Comparison of ENCODE assay signal across 30 mouse cellular contexts in the genomic region with DNA sequence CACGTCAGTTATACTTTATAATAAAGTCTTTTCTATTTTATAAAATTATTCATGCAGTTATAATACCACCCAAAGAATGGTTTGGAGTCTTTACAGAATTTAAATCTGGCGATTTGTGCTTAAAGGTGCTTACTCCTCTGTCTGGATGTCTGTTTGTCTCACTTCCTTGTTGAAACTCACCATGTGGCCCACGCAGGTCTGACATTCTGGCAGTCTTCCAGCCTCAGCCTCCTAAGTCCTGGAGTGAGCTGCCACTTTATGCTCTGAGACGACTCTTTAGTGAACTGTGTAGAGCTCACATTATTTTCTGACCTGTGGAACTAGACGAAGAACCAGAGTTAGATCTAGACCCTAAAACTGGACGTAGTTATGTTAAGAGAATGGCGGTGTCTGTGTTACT. TPM values are rescaled to one million over a fixed set of nuclear protein-coding genes. Genes with fewer than 3 reads are reported as not detected.
DNase-seq lines count a peak whose midpoint lies in the region; ATAC-seq and TF ChIP-seq lines count a peak whose summit lies in the region.
"Had no signal": no experiment of that assay in that cellular context is flagged by ENCODE, and none has a peak within 500 bp of the region (broad histone marks: within the 10 kb centered on the region; RNA-seq: fewer than 3 reads in every experiment).

No protein-coding gene starts in this region.

- no peak for TF ChIP-seq CTCF in lung, adult 2 months (IDR thresholded peaks at IDR 0.05; ENCODE audit: insufficient read depth, low read length)

- no peaks in the 10 kb centered on the region for H3K27me3 ChIP-seq in heart, embryonic 14.5 days (ENCODE audit: control insufficient read depth, insufficient read depth, low read length)
- H3K27me3 ChIP-seq in heart, embryonic 11.5 days (ENCODE audit: control insufficient read depth, insufficient read depth, low read length): no peaks in the 10 kb centered on the region
- H3K27me3 ChIP-seq in intestine, embryonic 16.5 days (replicated peaks; ENCODE audit: control insufficient read depth, insufficient read depth, low read length): no peaks in the 10 kb centered on the region
- H3K27me3 ChIP-seq: heart, embryonic 13.5 days; megakaryocyte, embryonic 14.5 days; stomach, embryonic 15.5 days had no signal

- 0 out of 2 replicates have a peak, but pooled peaks have one; percentile 54 for ATAC-seq in heart, embryonic 14.5 days (ENCODE audit: insufficient number of reproducible peaks, insufficient read depth, low FRiP score, low read depth)
- no peak for ATAC-seq in heart, embryonic 11.5 days (replicated peaks; ENCODE audit: insufficient number of reproducible peaks, low FRiP score, low TSS enrichment)
- 0 out of 2 replicates have a peak, but pooled peaks have one; percentile 44 for ATAC-seq in megakaryocyte progenitor cell, adult 5-6 weeks (replicated peaks; ENCODE audit: poor library complexity)
- ATAC-seq in intestine, embryonic 16.5 days: no peak
- ATAC-seq: activated CD4-positive, CD25-positive, alpha-beta regulatory T cell, adult 4 months; forebrain, embryonic 16.5 days; hindbrain, embryonic 16.5 days; intestine, postnatal 0 days; liver, postnatal 0 days had no signal

- H3K9me3 ChIP-seq in heart, embryonic 14.5 days (ENCODE audit: control insufficient read depth, low read length): no peaks in the 10 kb centered on the region
- no peaks in the 10 kb centered on the region for H3K9me3 ChIP-seq in heart, embryonic 11.5 days (replicated peaks; ENCODE audit: control insufficient read depth, low read length)
- H3K9me3 ChIP-seq in intestine, embryonic 16.5 days (ENCODE audit: control insufficient read depth, low read length): no peaks in the 10 kb centered on the region
- H3K9me3 ChIP-seq: heart, embryonic 13.5 days; megakaryocyte, embryonic 14.5 days; stomach, embryonic 15.5 days had no signal

- peak overlapping the region; percentile 17; the same call in 1 of the 2 replicates for H3K4me2 ChIP-seq in heart, embryonic 14.5 days (ENCODE audit: low read length)
- H3K4me2 ChIP-seq in heart, embryonic 11.5 days: no peak overlapping the region
- H3K4me2 ChIP-seq in intestine, embryonic 16.5 days (ENCODE audit: low read depth, low read length): no peak overlapping the region
- H3K4me2 ChIP-seq: heart, embryonic 13.5 days; stomach, embryonic 15.5 days had no signal

- no peak overlapping the region for H3K9ac ChIP-seq in heart, embryonic 14.5 days (ENCODE audit: low read length)
- H3K9ac ChIP-seq in heart, embryonic 11.5 days (ENCODE audit: low read depth, low read length): no peak overlapping the region
- H3K9ac ChIP-seq in intestine, embryonic 16.5 days (ENCODE audit: low read depth, low read length): no peak overlapping the region
- H3K9ac ChIP-seq: heart, embryonic 13.5 days; liver, postnatal 0 days; stomach, embryonic 15.5 days had no signal

- TF ChIP-seq POLR2A in lung, adult 2 months (IDR thresholded peaks at IDR 0.05; ENCODE audit: borderline replicate concordance, extremely low read depth, low read depth, low read length): no peak

- H3K27ac ChIP-seq in heart, embryonic 14.5 days (replicated peaks in 1 of 2; ENCODE audit: control insufficient read depth in 1 of 2, insufficient read depth in 1 of 2, low read depth in 2 of 2, low read length in 2 of 2): no peak overlapping the region
- H3K27ac ChIP-seq in heart, embryonic 11.5 days (ENCODE audit: low read depth, low read length): no peak overlapping the region
- H3K27ac ChIP-seq in intestine, embryonic 16.5 days (ENCODE audit: low read length): no peak overlapping the region
- H3K27ac ChIP-seq: heart, embryonic 13.5 days; kidney, postnatal 0 days; layer of hippocampus, adult 2 months; stomach, embryonic 15.5 days had no signal

- H3K36me3 ChIP-seq in heart, embryonic 14.5 days (ENCODE audit: control insufficient read depth, insufficient read depth, low read length): no peaks in the 10 kb centered on the region
- no peaks in the 10 kb centered on the region for H3K36me3 ChIP-seq in heart, embryonic 11.5 days (ENCODE audit: control insufficient read depth, insufficient read depth, low read length)
- H3K36me3 ChIP-seq in intestine, embryonic 16.5 days (ENCODE audit: control insufficient read depth, insufficient read depth, low read length): no peaks in the 10 kb centered on the region
- H3K36me3 ChIP-seq: heart, embryonic 13.5 days; stomach, embryonic 15.5 days had no signal

- DNase-seq in lung, postnatal 10 days: peak; percentile 21
- DNase-seq in lung, adult 2 months: no peak
- peak; percentile 27 for DNase-seq in brain, adult 2 months (ENCODE audit: low read depth, low spot score)
- DNase-seq: adrenal gland, postnatal 14 days; cerebellum, adult 8-10 months; embryo, embryonic 11 days; heart, postnatal 36 days; liver; liver, postnatal 0 days; right cerebral cortex, postnatal 25 days had no signal

- H3K4me3 ChIP-seq in heart, embryonic 14.5 days (ENCODE audit: control insufficient read depth in 1 of 2, insufficient read depth in 1 of 2, low read depth in 1 of 2, low read length in 2 of 2): no peak overlapping the region
- H3K4me3 ChIP-seq in heart, embryonic 11.5 days (ENCODE audit: low read depth, low read length): no peak overlapping the region
- H3K4me3 ChIP-seq in lung, adult 2 months (replicated peaks; ENCODE audit: extremely low read depth, low read depth, low read length): no peak overlapping the region
- H3K4me3 ChIP-seq in intestine, embryonic 16.5 days (ENCODE audit: low read length): no peak overlapping the region
- H3K4me3 ChIP-seq: heart, embryonic 13.5 days; layer of hippocampus, adult 2 months; megakaryocyte, embryonic 14.5 days; stomach, embryonic 15.5 days had no signal

- H3K4me1 ChIP-seq in heart, embryonic 14.5 days (ENCODE audit: control insufficient read depth in 2 of 2, insufficient read depth in 2 of 2, low read length in 2 of 2): peaks cover 2 to 5% of the 10 kb centered on the region in 2 experiments; a peak in 2 of 4 replicates
- H3K4me1 ChIP-seq in heart, embryonic 11.5 days (ENCODE audit: control insufficient read depth, insufficient read depth, low read length): no peaks in the 10 kb centered on the region
- H3K4me1 ChIP-seq in lung, adult 2 months (ENCODE audit: control insufficient read depth, insufficient read depth, low read length): no peaks in the 10 kb centered on the region
- 0 out of 2 replicates have a peak, but pooled peaks cover 2% of the 10 kb centered on the region for H3K4me1 ChIP-seq in intestine, embryonic 16.5 days (ENCODE audit: control insufficient read depth, insufficient read depth, low read length)
- H3K4me1 ChIP-seq: megakaryocyte, embryonic 14.5 days; stomach, embryonic 15.5 days had no signal

- WGBS in heart, embryonic 14.5 days: 43% methylated on average over 7 of the region's 7 CpGs
- 63% methylated on average over 7 of the region's 7 CpGs for WGBS in heart, embryonic 11.5 days (ENCODE audit: insufficient replicate concordance)
- 40% methylated on average over 7 of the region's 7 CpGs for WGBS in lung, adult 2 months
- 56% methylated on average over 7 of the region's 7 CpGs for WGBS in intestine, embryonic 16.5 days

RNA-seq across cellular contexts. Expression of gene Taar3, which starts 1.3 kb away (rescaled TPM):
- polyA plus RNA-seq in heart, embryonic 14.5 days (2014; fragmentation: Nextera tagmentation; extraction: Ambion mirVana): not detected in 2 replicates
- not detected in 2 replicates for polyA plus RNA-seq in heart, embryonic 11.5 days (2014; fragmentation: Nextera tagmentation; extraction: Ambion mirVana)
- not detected in 2 replicates for polyA plus RNA-seq in lung, adult 2 months (2012; rRNA removed)
- total RNA-seq in megakaryocyte progenitor cell, adult 5-6 weeks (2015): not detected in 2 replicates
- not detected in 2 replicates for total RNA-seq in megakaryocyte progenitor cell, adult 5-6 weeks (2017)
- polyA plus RNA-seq in intestine, embryonic 16.5 days (2015; fragmentation: Nextera tagmentation; extraction: Ambion mirVana): not detected in 2 replicates
- total RNA-seq: adrenal gland, postnatal 14 days; ES-E14; gastrocnemius, adult 18-20 months; gastrocnemius, postnatal 4 days; heart, postnatal 36 days; layer of hippocampus, adult 2 months; left cerebral cortex, postnatal 25 days had no signal
- polyA plus RNA-seq: activated CD4-positive, CD25-positive, alpha-beta regulatory T cell, adult 4 months; embryonic facial prominence, embryonic 14.5 days; forebrain, embryonic 16.5 days; heart, embryonic 13.5 days; hindbrain, embryonic 16.5 days; intestine, postnatal 0 days; kidney, postnatal 0 days; liver, postnatal 0 days; spleen, adult 2 months; stomach, embryonic 15.5 days; thymus, postnatal 0 days had no signal

RNA-seq across cellular contexts. Expression of gene Taar2, which starts 9.7 kb away (rescaled TPM):
- polyA plus RNA-seq in heart, embryonic 14.5 days (2014; fragmentation: Nextera tagmentation; extraction: Ambion mirVana): not detected in 2 replicates
- polyA plus RNA-seq in heart, embryonic 11.5 days (2014; fragmentation: Nextera tagmentation; extraction: Ambion mirVana): not detected in 2 replicates
- polyA plus RNA-seq in lung, adult 2 months (2012; rRNA removed): 0.27 TPM in 1 of 2 replicates, not detected in the other
- not detected in 2 replicates for total RNA-seq in megakaryocyte progenitor cell, adult 5-6 weeks (2015)
- not detected in 2 replicates for total RNA-seq in megakaryocyte progenitor cell, adult 5-6 weeks (2017)
- polyA plus RNA-seq in intestine, embryonic 16.5 days (2015; fragmentation: Nextera tagmentation; extraction: Ambion mirVana): not detected in 2 replicates
- total RNA-seq: adrenal gland, postnatal 14 days; ES-E14; gastrocnemius, adult 18-20 months; gastrocnemius, postnatal 4 days; heart, postnatal 36 days; layer of hippocampus, adult 2 months; left cerebral cortex, postnatal 25 days had no signal
- polyA plus RNA-seq: activated CD4-positive, CD25-positive, alpha-beta regulatory T cell, adult 4 months; embryonic facial prominence, embryonic 14.5 days; forebrain, embryonic 16.5 days; heart, embryonic 13.5 days; hindbrain, embryonic 16.5 days; intestine, postnatal 0 days; liver, postnatal 0 days; spleen, adult 2 months; stomach, embryonic 15.5 days; thymus, postnatal 0 days had no signal

RNA-seq across cellular contexts. Expression of gene Taar4, which starts 12.3 kb away (rescaled TPM):
- polyA plus RNA-seq in heart, embryonic 14.5 days (2014; fragmentation: Nextera tagmentation; extraction: Ambion mirVana): not detected in 2 replicates
- polyA plus RNA-seq in heart, embryonic 11.5 days (2014; fragmentation: Nextera tagmentation; extraction: Ambion mirVana): not detected in 2 replicates
- polyA plus RNA-seq in lung, adult 2 months (2012; rRNA removed): not detected in 2 replicates
- total RNA-seq in megakaryocyte progenitor cell, adult 5-6 weeks (2015): not detected in 2 replicates
- total RNA-seq in megakaryocyte progenitor cell, adult 5-6 weeks (2017): not detected in 2 replicates
- polyA plus RNA-seq in intestine, embryonic 16.5 days (2015; fragmentation: Nextera tagmentation; extraction: Ambion mirVana): not detected in 2 replicates
- total RNA-seq: adrenal gland, postnatal 14 days; ES-E14; gastrocnemius, adult 18-20 months; gastrocnemius, postnatal 4 days; heart, postnatal 36 days; layer of hippocampus, adult 2 months; left cerebral cortex, postnatal 25 days had no signal
- polyA plus RNA-seq: activated CD4-positive, CD25-positive, alpha-beta regulatory T cell, adult 4 months; embryonic facial prominence, embryonic 14.5 days; forebrain, embryonic 16.5 days; heart, embryonic 13.5 days; hindbrain, embryonic 16.5 days; intestine, postnatal 0 days; kidney, postnatal 0 days; liver, postnatal 0 days; spleen, adult 2 months; stomach, embryonic 15.5 days; thymus, postnatal 0 days had no signal

RNA-seq across cellular contexts. Expression of gene Taar5, which starts 22.5 kb away (rescaled TPM):
- polyA plus RNA-seq in heart, embryonic 14.5 days (2014; fragmentation: Nextera tagmentation; extraction: Ambion mirVana): not detected in 2 replicates
- not detected in 2 replicates for polyA plus RNA-seq in heart, embryonic 11.5 days (2014; fragmentation: Nextera tagmentation; extraction: Ambion mirVana)
- polyA plus RNA-seq in lung, adult 2 months (2012; rRNA removed): not detected in 2 replicates
- total RNA-seq in megakaryocyte progenitor cell, adult 5-6 weeks (2015): not detected in 2 replicates
- total RNA-seq in megakaryocyte progenitor cell, adult 5-6 weeks (2017): not detected in 2 replicates
- polyA plus RNA-seq in intestine, embryonic 16.5 days (2015; fragmentation: Nextera tagmentation; extraction: Ambion mirVana): not detected in 2 replicates
- total RNA-seq: adrenal gland, postnatal 14 days; ES-E14; gastrocnemius, adult 18-20 months; gastrocnemius, postnatal 4 days; heart, postnatal 36 days; layer of hippocampus, adult 2 months; left cerebral cortex, postnatal 25 days had no signal
- polyA plus RNA-seq: activated CD4-positive, CD25-positive, alpha-beta regulatory T cell, adult 4 months; embryonic facial prominence, embryonic 14.5 days; forebrain, embryonic 16.5 days; heart, embryonic 13.5 days; intestine, postnatal 0 days; liver, postnatal 0 days; spleen, adult 2 months; stomach, embryonic 15.5 days; thymus, postnatal 0 days had no signal

RNA-seq across cellular contexts. Expression of gene Taar1, which starts 27.9 kb away (rescaled TPM):
- not detected in 2 replicates for polyA plus RNA-seq in heart, embryonic 14.5 days (2014; fragmentation: Nextera tagmentation; extraction: Ambion mirVana)
- not detected in 2 replicates for polyA plus RNA-seq in heart, embryonic 11.5 days (2014; fragmentation: Nextera tagmentation; extraction: Ambion mirVana)
- not detected in 2 replicates for polyA plus RNA-seq in lung, adult 2 months (2012; rRNA removed)
- not detected in 2 replicates for total RNA-seq in megakaryocyte progenitor cell, adult 5-6 weeks (2015)
- total RNA-seq in megakaryocyte progenitor cell, adult 5-6 weeks (2017): not detected in 2 replicates
- not detected in 2 replicates for polyA plus RNA-seq in intestine, embryonic 16.5 days (2015; fragmentation: Nextera tagmentation; extraction: Ambion mirVana)
- total RNA-seq: adrenal gland, postnatal 14 days; ES-E14; gastrocnemius, adult 18-20 months; gastrocnemius, postnatal 4 days; heart, postnatal 36 days; layer of hippocampus, adult 2 months; left cerebral cortex, postnatal 25 days had no signal
- polyA plus RNA-seq: activated CD4-positive, CD25-positive, alpha-beta regulatory T cell, adult 4 months; embryonic facial prominence, embryonic 14.5 days; forebrain, embryonic 16.5 days; heart, embryonic 13.5 days; hindbrain, embryonic 16.5 days; intestine, postnatal 0 days; kidney, postnatal 0 days; liver, postnatal 0 days; spleen, adult 2 months; stomach, embryonic 15.5 days; thymus, postnatal 0 days had no signal

Comparison
In these comparisons a context has a peak if more than half of its experiments do, and no peak if none do; other contexts are left out.
1. ATAC-seq: peak in heart, embryonic 14.5 days (single experiment) and megakaryocyte progenitor cell, adult 5-6 weeks (single experiment); none in heart, embryonic 11.5 days (single experiment) and intestine, embryonic 16.5 days (single experiment).